Mouse (Mus musculus): Measurements from ENCODE around the gene H2-D1.

Gene H2-D1

DNA sequence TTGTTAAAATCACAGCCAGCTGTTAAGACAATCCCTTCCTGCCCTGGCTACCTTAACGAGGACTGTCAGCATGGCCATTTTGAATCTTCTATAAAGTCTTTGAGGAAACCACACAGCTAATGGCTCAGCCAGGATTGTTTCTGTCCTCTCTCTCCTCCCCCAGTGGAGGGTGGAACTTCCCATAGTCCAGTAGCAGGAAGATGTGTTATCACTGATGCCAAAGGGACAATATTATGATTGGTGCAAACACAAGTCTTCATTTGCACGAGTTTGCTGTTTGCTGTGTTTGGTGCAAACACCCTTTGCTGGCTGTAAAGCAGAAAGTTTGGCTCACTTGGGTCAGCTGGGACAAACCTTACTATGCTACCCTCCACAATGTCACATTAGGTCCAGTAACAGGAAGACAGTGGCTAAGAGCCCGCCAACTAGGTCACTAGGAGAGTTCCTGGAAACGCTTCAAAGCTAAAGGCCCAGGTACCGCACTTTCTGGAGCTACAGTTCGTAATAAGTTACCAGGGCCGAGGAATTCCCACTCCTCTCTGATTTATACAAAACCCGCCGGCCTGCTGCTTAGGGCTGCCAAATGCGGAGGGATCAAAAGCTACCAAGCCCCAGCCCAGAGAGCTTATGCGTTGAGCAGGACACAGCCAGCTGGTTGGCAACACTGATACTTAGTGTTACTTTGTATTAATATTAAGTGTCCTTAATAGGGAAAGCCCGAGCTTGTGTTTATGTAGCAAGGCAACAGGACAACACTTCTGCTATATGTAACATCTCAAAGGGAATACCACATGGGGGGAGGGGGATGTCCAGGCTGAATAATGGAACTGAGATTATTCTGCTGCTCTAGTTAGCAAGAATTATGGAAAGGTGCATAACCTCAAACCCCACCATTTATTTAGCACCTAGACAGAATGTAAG lies 21.9 kb upstream of the H2-D1 start:
- no peak for DNase-seq (ENCODE audit: low read depth, low spot score)

DNA sequence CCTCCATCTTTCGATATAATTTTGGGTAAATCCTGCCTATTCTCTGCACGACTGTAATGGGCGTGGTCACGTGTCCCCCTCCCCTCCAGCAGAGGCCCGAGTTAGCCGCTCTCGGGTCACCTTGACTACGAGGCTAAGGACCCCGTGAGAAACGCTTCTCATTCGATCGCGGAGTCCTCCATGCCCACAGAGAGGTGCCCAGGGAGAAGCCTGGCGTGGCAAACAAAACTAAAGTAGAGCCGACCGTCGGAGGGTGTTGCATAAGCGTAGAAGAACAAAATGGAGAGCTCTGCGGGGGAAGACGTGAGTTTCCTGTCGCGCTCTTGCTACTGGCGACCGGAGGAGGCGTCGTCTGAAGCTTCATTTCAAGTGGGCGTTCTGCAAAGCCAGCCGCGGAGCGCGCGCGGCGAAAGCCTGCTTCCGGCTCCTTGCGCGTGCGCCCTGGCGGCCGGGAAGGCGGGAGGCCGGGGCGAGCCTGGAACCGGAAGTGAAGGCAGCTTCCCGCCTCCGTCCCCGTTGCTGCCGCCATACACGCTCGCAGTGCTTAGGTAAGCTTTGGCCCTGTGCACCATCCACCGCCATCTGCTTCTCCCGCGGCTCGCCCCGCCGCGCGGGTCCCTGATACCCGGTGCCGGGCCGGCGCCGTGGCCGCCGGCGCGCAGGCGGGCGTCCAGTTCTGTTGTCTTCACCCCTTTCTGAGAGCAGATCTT lies 21.1 kb upstream of the H2-D1 start, which contains the start of gene Ddx39b:
Ddx39b (plus strand) TSS at position 442 of the 710 bp plus-strand sequence.
- DNase-seq (ENCODE audit: low read depth, low spot score), result peak; percentile 96

DNA sequence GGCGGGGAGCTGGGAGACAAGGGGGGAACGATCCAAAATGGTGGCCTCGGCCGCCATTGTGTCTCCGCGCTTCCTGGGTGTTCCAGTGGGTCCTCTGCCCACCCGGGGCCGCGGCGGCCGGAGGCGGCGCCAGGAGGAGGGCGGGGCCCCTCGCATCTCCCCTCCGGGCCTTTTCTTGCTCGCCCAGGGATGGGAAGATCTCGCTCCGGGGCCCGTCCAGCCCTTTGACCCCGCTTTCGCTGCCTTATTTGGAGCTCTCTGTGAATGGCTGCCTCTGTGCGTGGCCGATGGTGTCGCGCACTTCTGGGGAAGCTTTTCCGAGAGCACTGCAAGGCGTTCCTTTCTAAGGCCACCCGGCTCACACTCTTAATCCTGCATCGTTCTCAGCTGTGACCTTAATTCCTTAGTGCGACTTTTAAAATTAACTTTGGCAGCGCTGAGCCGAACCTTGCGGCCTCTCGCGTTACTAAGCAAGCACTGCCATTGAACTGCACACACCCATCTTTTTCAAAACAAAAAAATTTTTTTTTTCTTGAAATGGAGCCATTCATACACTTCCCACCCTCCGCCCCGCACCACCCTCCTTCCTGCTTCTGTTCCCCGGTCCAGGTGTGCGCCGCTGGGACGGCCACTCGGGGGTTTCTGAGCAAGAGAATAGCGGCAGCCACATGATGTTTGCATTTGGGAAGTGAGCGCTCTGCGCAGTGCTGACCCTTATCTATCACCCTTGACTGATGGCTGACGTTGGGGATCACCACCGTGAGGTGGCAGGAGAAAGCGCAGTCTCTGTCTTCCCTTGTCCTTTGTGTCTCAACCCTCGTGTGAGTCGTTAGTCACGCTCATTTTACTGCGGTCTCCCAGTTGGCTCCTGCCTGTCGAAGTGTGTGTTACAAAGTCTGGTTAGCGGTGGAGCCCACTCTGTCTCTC lies 20.3 kb upstream of the H2-D1 start:
- peak; percentile 54 for DNase-seq (ENCODE audit: low read depth, low spot score)

DNA sequence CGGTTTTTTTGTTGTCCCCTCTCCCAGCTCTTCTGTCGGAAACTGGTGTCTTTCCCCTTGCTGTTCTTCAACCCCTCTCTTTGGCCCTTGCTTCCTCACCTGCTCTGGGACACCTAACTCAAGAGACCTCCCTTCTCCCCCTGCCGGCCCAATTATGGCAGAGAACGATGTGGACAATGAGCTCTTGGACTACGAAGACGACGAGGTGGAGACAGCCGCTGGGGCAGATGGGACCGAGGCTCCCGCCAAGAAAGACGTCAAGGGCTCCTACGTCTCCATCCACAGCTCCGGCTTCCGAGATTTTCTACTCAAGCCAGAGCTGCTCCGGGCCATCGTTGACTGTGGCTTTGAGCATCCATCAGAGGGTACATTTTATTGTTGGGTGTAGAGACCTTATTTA lies 19.4 kb upstream of the H2-D1 start:
- no peak for DNase-seq (ENCODE audit: low read depth, low spot score)

DNA sequence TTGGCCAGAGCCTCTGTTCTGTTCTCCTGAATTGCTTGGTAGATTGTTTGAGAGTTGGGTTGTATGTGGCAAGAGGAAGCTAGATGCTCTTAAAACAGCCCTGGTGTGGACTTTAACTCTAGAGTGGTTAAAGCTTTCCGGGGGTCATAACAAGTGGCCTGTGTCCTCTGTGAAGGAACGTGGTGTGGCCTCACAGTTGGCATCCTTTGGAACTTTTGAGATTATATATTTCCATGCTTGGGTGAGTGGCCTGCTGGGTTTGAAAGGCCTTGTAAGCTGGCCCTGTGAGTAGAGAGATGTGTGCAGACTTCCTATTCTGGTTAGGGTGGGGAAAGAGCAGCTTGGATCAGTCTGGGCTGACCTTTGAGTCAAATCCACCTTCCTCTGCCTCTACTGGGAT lies 17.5 kb upstream of the H2-D1 start:
- DNase-seq (ENCODE audit: low read depth, low spot score), result no peak

DNA sequence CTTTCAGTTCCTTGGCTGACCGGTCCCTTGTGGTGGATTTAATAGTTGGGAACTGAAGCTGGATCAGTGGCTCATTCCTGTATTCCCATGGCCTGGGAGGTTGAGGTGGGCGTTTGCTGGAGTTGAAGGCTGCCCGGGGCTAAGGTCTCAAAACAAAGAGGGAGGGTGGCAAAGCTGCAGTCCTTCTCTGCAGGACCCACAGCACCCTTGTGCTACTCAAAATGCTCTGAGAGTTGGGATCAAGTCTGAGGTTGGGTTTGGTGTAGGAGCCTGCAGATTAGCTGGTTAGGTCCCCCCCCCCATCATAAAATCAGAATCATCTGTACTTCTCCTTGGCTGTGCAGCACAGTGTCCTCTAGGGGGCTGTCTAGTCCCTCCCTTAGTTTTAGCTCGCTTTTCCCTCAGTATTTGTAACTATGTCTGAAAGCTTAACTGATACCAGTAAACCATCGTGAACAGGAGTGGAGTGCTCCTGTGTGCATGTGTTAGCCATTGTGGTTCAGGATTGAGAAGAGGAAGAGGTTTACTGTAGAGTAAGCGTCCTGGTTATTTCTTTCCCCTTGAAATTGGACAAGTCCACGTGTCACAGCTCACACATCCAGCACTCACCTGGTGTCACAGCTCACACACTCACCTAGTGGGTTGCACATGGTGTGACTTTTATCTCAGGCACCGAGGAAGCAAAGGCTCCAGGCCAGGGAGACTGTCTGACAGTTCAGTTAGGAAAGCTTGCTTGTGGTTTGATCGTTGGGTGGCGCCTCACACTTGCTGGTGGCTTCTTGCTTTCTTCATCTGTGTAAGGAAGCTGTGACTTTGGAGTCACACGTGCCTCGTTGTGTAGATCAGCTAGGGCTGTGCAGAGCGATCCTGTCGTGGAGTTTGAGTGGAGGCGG lies 16.6 kb upstream of the H2-D1 start:
- DNase-seq (ENCODE audit: low read depth, low spot score), result no peak

DNA sequence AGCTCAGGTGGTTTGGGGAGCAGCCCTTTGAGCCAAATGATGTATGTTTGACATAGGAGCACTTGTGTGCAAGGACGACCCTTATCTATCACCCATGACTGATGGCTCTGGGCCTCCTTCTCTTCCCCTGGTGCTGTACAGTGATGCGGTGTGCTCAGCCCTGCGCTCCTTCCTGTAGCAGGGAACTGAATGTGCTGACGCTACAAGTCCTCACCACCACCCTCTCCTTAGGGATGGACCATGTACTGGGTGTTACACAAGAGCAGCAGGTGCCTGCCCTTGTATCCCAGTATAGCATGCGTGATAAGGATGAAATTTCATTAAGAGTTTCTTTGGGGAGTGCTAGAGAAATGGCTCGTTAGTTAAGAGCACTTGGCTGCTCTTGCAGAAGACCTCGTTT lies 15.4 kb upstream of the H2-D1 start:
- DNase-seq (ENCODE audit: low read depth, low spot score), result no peak

DNA sequence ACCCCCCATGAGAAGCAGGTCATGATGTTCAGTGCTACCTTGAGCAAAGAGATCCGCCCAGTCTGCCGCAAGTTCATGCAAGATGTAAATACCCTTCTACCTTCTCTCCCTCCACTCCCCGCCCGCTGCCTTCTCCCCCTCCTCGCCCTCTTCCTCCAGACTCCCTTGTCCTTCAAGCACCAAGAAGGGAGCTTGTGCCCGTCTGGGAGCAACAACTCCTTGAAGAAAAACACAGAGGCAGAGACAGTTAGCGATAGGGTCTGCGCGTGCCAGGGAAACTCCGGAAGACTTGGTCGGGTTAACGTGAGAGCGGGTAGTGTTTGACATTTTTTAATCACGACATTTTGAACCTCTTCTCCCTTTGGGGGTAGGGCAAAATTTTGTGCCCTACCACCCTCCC lies 13.5 kb upstream of the H2-D1 start:
- no peak for DNase-seq (ENCODE audit: low read depth, low spot score)

DNA sequence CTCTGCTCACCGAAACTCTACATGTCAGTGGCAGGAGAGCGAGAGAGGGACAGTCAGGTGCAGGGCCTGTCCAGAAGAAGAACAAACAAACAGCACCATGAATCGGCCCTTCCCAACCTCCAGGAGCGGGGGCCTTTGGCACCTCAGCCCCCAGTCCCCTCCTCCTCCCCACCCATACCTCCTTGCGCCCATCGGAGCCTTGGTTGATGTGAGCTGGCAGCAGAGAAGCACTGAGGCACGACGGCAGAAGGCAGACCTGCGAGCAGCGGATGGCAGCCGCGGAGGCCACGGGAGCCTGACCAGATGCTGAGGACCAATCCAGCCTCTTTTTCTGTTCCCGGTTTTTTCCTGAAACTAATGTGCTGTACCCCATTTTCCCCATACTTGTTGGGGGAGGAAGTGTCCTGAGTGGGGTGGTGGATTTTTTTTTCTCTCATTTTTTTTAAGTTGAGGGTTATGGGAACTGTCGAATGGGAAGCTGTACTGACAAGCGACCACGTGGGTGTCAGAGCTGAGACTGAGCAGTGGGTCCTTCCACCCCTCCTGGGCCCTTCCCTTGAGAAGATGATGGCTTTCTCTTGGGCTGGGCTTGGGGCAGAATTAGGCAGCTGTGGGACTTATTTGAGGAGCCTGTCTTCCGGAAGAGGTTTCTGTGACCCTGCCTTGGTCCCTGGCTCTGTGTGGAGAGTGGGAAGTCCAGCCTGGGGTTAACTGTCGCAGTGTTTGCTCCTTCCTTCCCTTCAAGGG lies 12.9 kb upstream of the H2-D1 start:
- no peak for DNase-seq (ENCODE audit: low read depth, low spot score)

DNA sequence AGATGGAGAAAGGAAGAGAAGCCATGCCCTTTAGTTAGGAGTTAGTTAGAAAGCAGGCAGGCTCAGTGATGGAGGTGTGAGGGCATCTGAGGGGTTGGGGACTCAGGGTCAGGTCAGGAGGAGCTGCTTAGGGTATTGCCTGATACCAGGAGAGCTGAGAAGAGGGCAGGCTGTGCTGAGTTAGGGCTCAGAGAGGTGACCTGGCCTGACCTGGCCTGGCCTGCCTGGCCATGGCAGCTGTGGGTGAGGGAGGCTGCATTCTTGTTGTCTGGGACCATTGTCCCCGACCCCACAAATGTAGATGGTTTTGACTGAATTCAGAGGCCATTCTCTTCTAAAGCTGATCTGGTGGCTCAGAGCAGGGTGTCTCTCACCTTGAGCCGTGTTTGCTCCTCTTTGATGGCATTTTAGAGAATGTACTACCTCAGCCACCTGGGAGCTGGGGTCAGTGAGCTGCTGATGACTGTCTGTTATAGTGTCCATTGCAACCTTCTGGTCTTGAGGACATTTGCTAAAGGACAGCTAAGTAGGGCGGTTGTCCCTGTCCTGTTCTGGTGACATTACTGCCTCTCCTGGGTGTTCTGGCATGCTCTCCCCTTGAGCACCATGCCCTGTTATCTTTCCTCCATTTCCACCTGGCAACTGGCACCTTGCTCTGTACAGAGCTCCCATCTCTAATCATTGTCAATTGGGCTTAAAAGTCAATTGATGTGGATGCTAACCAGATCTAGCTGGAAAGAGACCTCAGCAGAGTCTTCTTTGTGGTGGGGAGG lies 12.0 kb upstream of the H2-D1 start:
- DNase-seq (ENCODE audit: low read depth, low spot score), result no peak

DNA sequence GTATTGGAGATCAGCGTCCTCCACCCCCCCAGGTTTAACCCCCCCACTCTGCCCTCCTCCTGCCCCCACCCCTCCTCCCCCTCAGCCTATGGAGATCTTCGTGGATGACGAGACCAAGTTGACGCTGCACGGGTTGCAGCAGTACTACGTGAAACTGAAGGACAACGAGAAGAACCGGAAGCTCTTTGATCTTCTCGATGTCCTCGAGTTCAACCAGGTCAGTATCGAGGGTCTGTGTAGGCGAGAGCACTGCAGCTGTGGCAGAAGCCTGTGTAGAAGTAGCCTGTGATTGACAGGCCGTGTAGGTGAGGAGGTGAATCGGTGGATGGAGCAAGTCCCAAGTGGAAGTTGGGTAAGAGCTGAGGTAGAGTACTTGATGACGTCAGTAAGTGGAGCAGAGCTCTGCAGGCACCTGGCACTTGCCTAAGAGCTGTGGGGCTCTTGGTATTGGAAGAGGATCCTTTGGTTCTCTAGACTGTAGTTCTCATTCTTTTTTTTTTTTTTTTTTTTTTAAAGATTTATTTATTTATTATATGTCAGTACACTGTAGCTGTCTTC lies 11.3 kb upstream of the H2-D1 start:
- DNase-seq (ENCODE audit: low read depth, low spot score), result no peak

DNA sequence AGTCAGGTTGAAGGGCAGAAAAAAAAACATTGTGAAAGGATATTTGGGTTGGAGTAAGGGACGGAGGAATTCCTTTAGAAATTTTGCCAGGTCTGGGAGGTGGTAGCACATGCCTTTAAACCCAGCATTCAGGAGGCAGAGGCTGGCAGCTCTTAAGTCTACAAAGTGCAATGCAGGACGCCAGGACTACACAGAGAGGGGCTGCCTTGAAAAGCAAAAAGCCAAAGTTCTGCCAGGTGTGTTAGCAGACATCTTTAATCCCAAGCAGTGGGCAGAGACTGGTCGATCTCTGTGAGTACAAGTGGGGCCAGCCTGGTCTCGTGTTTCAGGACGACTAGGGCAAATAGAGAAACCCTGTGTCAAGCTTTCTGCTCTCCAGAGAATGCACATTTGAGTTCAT lies 10.5 kb upstream of the H2-D1 start:
- no peak for DNase-seq (ENCODE audit: low read depth, low spot score)

DNA sequence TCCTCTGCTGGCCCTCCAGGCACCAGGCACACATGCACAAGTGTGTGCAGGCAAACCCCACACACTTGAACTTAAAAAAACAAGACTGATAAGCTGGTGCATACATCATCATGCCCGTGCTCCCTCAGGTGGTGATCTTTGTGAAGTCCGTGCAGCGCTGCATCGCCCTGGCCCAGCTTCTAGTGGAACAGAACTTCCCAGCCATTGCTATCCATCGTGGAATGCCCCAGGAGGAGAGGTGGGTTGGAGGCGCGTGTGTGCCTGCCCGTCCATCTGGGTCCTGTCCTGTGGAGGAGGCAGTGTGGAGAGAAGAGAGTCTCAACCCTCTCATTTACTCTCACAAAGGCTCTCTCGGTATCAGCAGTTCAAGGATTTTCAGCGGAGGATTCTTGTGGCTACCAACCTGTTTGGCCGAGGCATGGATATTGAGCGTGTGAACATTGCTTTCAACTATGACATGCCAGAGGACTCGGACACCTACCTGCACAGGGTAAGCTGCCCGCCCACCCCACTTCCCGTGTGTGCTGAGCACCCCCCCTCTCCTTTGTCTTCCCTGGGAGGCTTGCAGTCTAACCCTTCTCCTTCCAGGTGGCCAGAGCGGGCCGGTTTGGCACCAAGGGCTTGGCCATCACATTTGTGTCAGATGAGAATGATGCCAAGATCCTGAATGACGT lies 9.8 kb upstream of the H2-D1 start:
- DNase-seq (ENCODE audit: low read depth, low spot score), result no peak

DNA sequence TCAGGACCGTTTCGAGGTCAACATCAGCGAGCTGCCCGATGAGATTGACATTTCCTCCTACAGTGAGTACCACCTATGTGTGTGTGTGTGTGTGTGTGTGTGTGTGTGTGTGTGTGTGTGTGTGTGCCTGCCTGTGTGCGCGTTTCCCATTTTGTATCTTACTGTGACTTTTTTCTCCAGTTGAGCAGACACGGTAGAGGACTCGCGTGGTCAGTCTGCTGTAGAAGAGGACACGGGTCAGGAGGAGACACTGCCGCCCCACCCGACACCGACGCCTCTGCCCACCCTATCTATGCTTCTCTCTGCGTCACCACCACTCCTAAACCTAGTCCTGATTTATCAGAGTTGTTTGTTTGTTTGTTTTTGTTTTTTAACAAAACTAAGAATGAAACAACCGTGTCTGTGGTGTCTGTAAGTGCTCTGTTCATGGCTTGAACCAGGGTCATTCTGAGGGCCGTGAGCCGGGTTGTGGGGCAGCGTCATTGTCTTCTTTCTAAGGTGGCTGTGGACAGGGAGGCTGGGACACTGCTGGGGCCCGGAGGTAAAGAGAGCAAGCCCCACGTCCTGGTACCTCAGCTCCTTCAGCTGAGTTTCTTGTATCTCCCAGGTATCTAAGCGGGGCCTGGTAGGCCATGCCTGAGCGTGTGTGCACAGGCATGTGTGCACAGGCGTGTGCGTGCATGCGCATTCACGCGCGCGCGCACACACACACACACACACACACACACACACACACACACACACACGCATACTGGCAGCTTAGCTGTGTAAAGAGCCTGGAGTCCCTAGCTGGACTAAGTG lies 9.0 kb upstream of the H2-D1 start:
- DNase-seq (ENCODE audit: low read depth, low spot score), result no peak

DNA sequence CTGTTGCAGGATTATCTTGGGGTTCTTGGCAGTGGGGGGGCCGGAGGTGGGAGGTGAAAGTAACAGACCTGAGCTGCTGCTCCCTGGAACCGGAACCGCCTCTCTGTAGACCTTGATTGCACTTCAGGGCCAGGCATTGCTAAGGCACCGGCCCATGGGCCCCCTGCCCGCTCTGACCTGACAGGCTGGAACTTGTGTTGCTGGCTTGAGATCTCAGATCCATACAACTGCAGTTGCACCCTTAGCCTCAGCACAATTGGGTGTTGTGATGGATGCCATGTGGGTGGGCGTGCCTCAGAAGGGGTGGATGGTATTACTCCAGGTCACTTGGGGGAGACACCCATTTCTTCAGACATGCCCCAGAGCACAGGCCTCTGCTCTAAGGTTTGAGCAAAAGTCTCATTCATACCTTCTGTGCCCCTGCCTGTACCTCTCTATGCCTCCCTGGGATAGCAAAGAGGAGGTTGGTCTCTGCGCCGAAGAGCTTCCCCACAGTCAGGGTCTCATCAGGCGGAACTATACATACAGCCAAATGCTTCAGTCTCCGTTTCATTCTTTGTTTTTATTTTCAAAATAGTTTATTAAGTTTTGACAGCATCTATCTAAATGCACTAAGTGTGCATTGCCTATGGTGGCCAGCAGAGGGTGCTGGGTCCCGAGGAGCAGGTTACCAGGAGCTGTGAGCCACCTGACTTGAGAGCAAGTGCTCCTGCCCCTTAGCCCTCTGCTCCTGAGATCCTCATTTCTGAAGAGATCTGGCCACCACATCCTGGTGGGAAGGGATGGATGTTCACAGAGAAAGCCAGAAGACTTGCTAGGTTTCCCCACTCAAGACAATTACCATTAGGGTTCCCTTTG lies 8.1 kb upstream of the H2-D1 start:
- peak; percentile 58 for DNase-seq (ENCODE audit: low read depth, low spot score)

DNA sequence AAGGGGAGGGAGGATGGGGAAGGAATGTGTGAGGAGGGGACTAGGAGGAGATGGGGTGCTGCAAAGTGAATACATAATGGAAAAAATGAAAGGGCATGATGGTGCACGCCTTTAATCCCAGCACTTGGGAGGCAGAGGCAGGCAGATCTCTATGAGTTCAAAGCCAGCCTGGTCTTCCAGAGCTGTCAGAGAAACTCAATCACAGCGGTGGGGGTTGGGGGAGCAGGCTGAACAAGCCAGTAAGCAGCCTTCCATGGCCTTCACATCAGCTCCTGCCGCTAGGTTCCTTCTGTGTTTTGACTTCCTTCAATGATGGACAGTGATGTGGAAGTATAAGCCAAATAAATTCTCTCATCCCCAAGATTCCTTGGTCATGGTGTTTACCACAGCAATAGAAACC lies 7.2 kb upstream of the H2-D1 start:
- no peak for DNase-seq (ENCODE audit: low read depth, low spot score)

DNA sequence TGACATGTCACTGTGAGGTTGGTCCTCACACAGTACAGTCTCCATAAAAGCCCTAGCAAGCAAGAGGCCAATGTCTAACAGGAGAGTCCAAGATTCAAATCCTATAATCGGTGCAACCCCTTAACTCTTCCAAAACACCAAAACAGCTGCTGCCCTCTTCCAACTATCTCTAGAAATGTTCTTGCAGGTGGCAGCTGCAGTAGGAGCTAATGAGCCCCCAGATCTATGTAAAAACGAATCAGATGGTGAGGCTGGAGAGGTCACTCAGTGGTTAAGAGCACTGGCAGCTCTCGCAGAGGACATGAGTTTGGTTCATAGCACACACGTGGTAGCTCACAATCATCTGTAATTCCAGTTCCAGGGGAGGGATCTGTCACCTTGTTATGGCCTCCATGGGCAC lies 6.8 kb upstream of the H2-D1 start:
- DNase-seq (ENCODE audit: low read depth, low spot score), result no peak

Data from forelimb bud, embryonic 11.5 days (tissue).